Mouse (Mus musculus) embryonic stem cell, embryonic (primary cell): ENCODE data around the gene Atp6v0e.

ENCODE experiments used
- CTCF ChIA-PET, 4 experiments: fragments of 300-600 bp in 2 of 4; fragments of 350-600 bp in 2 of 4; sonication (Branson Sonifier 250); formaldehyde crosslinking; loops; one replicate each; lab custom pipeline; 2022; ENCODE audit warnings: inconsistent platforms in 2 of 4; lab: Charles Lee
- POLR2A ChIA-PET, 4 experiments: fragments of 300-600 bp in 2 of 4; fragments of 350-600 bp in 2 of 4; sonication (Branson Sonifier 250); formaldehyde crosslinking; loops; one replicate each; lab custom pipeline; 2022; ENCODE audit warnings: antibody characterized with exemption in 4 of 4, inconsistent platforms in 1 of 4; lab: Charles Lee

The Atp6v0e gene

DNA sequence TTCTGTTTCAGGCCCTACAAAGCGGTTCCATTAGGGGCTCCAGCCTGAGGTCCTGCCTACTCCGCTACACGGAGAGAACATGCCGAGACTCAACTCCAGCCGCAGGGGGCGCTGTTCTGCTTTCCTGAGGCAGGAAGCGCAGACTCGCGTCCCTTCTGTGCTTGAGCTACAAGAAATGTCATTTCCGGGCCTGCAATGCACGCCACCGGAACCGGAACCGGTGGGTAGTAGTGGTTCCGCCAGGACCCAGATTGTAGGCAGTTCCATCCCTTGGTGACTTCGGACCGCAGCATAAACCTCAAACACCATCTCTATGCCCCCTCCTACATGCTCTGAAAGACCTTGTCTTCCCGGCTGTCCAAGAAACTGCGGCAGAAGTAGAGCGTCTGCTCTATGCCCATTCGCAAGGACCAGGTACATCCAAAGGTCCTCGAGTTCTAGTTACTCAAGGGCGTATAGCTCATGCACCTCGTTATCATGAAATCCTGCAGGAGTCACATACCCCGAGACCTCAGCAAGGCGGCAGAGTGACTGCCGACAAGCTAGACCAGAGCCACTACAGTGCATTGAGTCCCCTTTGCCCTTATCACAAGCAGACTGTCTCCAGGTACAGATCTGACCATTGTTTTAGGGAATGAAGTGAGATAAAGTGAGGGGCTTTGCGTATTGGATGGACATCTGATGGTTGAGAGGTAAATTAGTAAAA lies at the start of gene Atp6v0e:
TSS of gene Atp6v0e (plus strand) at position 254 of the 706 bp plus-strand sequence.
- ChIA-PET POLR2A (interaction anchor here (0.7 to 2.4 kb wide), 41 partner anchors 8 to 377 kb away, joined by 3 to 15 read pairs (median 4); partner anchors contain the start of genes Crebrf (in 2 of the 4) and Cuta (in 1 of the 4)), CTCF (interaction anchor here (0.5 to 2.3 kb wide), 57 partner anchors 9 to 516 kb away, joined by 3 to 15 read pairs (median 4); partner anchors contain the start of genes Crebrf (in 1 of the 4) and Zbtb9 (in 1 of the 4))

DNA sequence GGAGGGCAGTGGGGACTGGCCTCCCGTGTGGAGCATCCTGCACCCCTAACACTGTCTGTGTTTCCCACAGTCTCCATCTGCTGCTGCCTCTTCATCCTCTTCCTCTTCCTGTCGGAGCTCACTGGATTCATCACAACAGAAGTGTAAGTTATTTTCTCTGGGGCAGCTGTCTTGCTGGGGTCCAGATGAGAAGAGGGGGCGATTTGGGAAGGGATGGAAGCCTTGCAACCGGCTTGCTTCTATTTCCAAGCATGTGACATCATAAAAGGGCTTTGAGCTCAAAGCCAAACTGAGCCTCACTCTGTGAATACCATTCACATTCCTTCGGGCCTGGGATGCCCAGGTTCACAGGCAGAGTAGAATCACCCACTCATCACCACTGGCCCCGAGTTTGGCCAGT lies 48.7 kb upstream of the Atp6v0e start:
- ChIA-PET POLR2A (interaction anchor here in 2 of 4 experiments (0.5 to 1.9 kb wide), 10 partner anchors 10 to 167 kb away, joined by 3 to 5 read pairs (median 4); partner anchors contain the start of gene Atp6v0e (in 1 of the 2)), CTCF (interaction anchor here in 2 of 4 experiments (0.8 to 1.6 kb wide), 3 partner anchors 11 to 49 kb away, joined by 3 to 4 read pairs (median 4); partner anchors contain the start of gene Atp6v0e (in 2 of the 2))

DNA sequence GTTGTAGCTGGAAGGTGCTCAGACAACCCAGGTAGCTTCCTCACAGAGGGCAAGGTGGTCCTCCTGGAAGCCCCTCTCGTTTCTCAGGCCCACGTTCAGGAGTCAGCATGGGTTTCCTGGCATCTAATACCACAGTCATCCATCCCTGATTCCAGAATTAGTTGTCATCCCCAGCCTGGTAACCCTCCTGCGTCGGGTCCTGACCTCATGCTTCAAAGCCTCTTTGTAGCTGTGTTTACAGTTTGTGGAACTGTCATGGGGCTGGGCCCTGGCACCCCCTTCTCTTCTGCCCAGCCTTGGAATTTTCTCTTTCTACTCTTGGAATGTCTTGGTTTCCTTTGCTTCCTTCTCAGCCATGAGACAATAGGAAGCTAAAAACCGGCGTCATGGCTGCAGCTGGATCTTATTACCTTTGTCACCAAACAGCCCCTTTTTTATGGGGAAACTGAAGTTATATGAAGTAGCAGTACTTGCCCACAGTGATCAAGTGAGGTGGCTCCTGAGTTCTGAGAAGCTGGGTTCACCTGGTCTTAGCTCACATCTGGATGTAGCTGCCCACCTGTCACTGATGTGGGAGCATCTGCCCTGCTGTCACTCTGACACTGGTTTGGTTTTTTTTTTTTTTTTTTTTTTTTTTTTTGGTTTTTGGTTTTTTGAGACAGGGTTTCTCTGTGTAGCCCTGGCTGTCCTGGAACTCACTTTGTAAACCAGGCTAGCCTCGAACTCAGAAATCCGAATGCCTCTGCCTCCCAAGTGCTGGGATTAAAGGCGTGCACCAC lies 48.1 kb upstream of the Atp6v0e start:
- ChIA-PET POLR2A (interaction anchor here in 2 of 4 experiments (0.5 to 1.9 kb wide), 8 partner anchors 9 to 167 kb away, joined by 3 to 5 read pairs (median 4); partner anchors contain the start of gene Atp6v0e (in 1 of the 2)), CTCF (interaction anchor here in 3 of 4 experiments (0.7 to 1.2 kb wide), 3 partner anchors 12 to 48 kb away, joined by 3 to 4 read pairs (median 3); partner anchors contain the start of gene Atp6v0e (in 1 of the 3))

DNA sequence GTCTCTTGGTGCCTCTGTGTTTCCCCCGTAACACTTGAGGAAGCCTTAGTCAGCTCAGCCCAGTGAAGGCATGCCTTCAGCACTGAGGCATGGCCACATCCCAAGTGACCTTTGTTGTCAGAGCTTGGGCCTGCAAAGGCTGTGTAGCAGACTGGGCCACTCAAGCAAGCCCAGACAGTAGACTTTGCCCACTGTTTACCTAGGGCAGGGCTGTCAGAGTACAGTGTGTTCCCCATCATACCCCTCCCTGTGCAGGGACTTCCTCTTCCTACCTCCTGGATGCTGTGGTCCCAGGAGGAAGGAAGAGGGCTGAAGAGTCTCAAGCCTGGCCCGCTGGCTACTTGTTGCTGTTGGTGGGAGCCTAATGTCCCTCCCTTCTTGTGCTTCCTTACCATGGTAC lies 46.3 kb upstream of the Atp6v0e start:
- CTCF ChIA-PET = no interaction called here
- POLR2A ChIA-PET = interaction anchor here in 2 of 4 experiments (1.5 to 1.9 kb wide), 2 partner anchors 15 to 108 kb away, joined by 3 to 4 read pairs; no protein-coding TSS in a partner anchor

DNA sequence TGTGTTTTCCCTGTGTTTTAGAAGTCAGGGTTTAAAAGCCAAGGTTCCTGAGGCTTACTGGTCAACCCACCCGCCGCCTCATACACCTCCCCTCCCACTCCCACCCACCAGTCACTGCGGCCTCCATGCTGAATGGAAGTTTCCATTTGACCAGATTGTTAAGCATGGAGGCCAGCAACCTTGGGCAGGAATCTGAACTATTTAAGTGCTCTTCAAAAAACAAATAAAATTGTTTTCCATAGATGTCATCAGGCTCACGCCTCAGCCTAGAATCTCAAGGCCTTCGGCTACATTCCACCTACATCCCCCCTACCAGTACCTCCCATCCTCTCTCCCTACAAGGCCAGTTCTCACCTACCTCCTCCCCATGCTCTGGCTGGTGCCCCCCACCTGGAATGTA lies 44.5 kb upstream of the Atp6v0e start:
- ChIA-PET CTCF (no interaction called here), POLR2A (no interaction called here)

DNA sequence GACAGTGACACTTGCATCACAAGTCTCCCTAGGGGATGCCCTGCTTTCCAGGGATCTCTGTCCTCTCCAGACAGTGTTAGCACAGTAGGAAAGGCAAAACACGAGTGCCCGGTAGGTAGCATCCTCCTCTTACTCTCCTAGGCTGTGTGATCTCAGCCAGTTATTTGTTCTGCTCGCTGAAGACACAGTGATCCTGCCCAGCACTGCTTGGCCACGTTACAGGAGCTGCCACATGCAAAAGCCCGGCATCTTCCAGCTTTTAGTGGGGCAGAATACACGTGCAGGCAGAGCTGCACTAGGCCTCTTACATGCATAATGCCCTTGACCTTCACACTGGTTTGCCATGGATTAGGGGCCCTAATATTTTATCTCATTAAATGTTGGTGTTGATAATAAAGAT lies 43.5 kb upstream of the Atp6v0e start:
- ChIA-PET CTCF (interaction anchor here in 2 of 4 experiments (0.6 to 1.3 kb wide), 3 partner anchors 157 to 182 kb away, joined by 3 read pairs; no protein-coding TSS in a partner anchor), POLR2A (no interaction called here)

DNA sequence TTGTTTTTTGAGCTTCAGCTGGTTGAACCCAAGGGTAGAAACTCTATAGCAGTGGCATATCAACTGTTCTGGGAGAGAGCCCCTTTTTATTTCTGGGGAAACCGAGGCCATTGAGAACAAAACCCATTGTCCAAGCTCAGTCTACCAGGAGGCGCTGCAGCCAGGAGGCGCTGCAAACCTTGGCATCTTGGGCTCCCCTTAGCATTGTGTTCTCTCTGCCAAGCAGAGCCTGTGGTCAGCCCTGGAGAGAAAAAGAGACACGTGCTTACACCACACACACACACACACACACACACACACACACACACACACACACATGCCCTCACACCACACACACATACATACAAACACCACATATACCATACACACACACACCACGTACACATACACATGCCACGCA lies 42.7 kb upstream of the Atp6v0e start:
- ChIA-PET POLR2A (interaction anchor here in 2 of 4 experiments (0.8 to 1.7 kb wide), 2 partner anchors 17 to 117 kb away, joined by 3 to 5 read pairs; no protein-coding TSS in a partner anchor), CTCF (interaction anchor here in 3 of 4 experiments (0.6 to 1.3 kb wide), 5 partner anchors 35 to 461 kb away, joined by 3 to 5 read pairs (median 3); no protein-coding TSS in a partner anchor)

DNA sequence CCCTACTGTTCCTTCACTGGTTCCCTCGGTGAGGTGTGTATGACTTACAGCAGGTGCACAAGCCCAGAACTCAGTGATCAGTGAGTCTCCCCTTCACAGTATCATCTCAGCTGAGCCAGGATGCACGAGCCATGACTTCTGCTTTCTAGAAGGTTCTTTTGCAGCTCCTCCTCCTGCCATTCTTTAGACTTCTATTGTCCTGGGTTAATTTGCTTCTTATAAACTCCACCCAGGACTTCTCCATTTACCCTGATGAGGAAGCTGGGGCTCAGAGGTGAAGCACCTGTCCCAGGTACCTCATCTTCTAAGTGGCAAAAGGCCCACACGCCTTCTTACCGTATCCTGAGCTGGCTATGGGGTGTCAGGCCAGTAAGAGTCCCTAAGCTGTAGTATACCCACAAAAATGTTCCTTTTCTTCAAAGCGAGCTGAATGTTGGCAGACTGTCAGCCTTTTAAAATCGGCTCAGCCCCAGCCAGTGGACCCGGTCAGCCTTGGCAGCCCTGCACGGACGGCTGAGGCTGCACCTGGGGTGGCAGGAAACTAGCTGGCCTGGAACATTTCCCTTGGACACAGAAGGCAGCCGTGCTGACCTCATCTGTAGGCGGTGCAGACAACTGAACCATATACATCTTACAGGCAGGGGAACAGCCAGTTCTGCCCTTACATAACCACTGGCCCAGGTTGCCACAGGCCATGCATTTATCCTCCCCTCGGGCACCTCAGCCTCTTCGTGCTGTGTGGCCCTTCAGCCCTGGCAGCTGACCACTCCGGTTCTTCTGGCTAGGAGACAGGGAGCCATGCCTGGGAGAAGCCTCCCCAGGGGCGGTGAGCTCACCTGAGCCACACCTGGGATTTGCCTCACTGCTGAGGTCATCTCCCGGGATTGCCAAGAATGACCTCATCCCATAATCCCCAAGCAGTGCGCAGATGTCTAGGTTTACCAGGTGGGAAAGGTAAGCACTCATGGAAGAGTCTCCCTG lies 42.0 kb upstream of the Atp6v0e start:
- ChIA-PET CTCF (interaction anchor here in 3 of 4 experiments (0.6 to 1.3 kb wide), 4 partner anchors 34 to 462 kb away, joined by 3 to 5 read pairs (median 3); no protein-coding TSS in a partner anchor), POLR2A (interaction anchor here in 2 of 4 experiments (0.8 to 1.9 kb wide), 5 partner anchors 16 to 118 kb away, joined by 3 to 5 read pairs (median 4); no protein-coding TSS in a partner anchor)

DNA sequence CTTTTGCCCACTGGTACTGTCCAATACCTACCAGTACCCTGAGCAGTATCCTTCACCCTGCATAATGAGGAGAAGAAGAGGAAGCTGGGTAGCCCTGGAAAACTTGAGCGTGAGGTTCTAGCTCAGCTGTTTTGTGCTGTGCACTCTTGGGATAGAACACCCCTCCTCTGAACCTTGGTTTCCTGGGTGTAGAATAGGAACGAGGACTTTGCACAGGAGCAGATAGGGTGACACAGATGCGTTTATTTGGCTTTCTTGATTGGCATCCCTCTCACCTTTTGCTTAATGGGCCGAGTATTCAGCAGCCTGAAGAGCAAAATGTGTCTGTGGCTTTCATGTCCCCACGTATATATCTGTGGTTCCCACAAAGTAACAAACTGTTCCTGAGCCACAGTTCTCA lies 41.1 kb upstream of the Atp6v0e start:
- POLR2A ChIA-PET = interaction anchor here in 3 of 4 experiments (0.7 to 1.9 kb wide), 4 partner anchors 28 to 189 kb away, joined by 3 to 5 read pairs (median 4); no protein-coding TSS in a partner anchor
- CTCF ChIA-PET = interaction anchor here in 2 of 4 experiments (0.5 to 0.7 kb wide), 2 partner anchors 153 to 204 kb away, joined by 3 to 4 read pairs; no protein-coding TSS in a partner anchor

DNA sequence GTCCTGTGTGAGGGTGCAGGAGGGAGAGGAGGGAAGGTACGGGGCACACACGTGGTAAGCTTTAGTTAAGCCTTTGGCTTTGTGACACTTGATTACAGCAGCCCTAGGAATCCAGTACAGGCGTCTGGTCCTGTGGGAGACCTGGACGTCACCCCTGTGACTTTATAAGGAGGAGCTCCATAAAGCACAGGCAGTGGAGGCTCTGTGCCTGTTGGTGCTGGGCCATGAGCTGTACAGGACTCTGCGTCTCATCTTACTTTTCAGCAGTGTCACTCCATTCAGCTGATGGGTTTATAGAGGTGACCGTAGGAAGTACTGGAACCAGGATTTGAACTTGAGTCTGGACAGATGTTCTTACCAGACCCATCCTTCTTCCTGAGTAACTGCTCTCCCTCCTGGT lies 39.0 kb upstream of the Atp6v0e start:
- CTCF ChIA-PET = interaction anchor here in 1 of 4 experiments (0.6 kb wide), 1 partner anchor 171 kb away, joined by 3 read pairs; no protein-coding TSS in a partner anchor
- POLR2A ChIA-PET = interaction anchor here in 2 of 4 experiments (0.7 to 2.0 kb wide), 2 partner anchors 10 to 115 kb away, joined by 3 to 5 read pairs; no protein-coding TSS in a partner anchor

DNA sequence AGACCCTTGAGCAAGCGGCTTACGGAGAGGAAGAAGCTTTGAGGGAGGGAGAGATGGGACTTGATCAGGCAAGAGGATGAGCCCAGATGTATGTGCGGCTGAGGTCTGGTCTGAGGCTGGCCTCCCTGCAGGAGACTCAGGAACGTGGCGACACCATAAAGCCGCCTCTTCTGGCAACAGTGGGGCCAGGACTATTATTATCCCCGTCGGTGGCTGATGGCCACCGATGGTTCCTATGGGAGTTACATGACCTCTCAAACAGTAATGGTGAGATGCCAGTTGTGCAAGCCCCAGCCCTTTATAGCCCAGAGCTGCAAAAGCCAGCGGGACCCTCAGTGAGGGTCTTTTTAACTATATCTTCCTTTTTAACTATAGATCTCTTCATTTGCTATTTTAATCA lies 38.0 kb upstream of the Atp6v0e start:
- POLR2A ChIA-PET = interaction anchor here in 1 of 4 experiments (2.0 kb wide), 1 partner anchor 11 kb away, joined by 5 read pairs; no protein-coding TSS in a partner anchor
- CTCF ChIA-PET = interaction anchor here in 2 of 4 experiments (0.5 to 1.2 kb wide), 2 partner anchors 12 to 173 kb away, joined by 3 to 4 read pairs; no protein-coding TSS in a partner anchor

DNA sequence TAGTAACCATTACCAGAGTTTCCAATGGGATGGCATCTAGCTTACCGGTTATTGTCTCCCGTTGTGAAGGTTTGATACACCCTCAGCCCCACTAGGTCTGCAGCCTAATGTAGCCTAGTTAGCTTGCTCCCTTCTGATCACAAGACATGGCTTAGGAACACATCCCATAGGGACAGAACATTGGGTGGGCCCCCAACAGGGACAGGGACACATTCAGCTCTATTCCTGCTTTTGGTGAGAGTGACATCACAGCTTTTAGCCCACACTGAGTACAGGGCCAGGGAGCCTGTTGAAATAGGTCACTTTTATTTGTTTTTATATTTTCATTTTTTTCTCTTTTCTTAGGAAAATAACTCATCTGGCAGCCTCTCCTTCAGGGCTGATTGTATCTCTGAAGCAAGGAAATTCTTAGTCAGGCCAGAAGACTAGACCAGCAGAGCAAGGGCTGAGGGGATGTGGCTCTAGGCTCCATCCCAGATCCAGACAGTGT lies 37.5 kb upstream of the Atp6v0e start:
- CTCF ChIA-PET = interaction anchor here in 1 of 4 experiments (1.2 kb wide), 1 partner anchor 173 kb away, joined by 3 read pairs; no protein-coding TSS in a partner anchor
- POLR2A ChIA-PET = no interaction called here

DNA sequence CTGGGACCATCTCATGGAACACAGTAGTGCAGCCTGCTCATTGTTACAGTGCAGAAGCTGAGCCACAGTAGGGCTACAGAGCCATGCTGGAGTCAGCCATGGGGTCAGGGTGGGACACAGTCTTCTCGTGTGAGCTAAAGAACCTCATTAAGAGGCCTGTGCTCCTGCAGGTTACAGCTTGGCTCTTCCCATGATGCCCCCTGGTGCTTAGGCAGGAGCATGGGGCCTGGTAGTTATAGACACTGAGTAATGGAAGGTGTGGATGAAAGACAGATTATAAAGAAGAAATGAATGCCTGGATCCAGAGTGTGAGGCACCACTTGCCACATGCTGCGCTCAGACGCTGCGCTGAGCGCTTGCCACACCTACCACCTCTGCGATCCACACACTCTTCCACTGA lies 34.6 kb upstream of the Atp6v0e start:
- ChIA-PET CTCF (interaction anchor here in 2 of 4 experiments (0.9 to 1.0 kb wide), 2 partner anchors 14 to 64 kb away, joined by 3 read pairs; no protein-coding TSS in a partner anchor), POLR2A (interaction anchor here in 3 of 4 experiments (0.6 to 2.2 kb wide), 4 partner anchors 14 to 94 kb away, joined by 3 to 7 read pairs (median 4); no protein-coding TSS in a partner anchor)

DNA sequence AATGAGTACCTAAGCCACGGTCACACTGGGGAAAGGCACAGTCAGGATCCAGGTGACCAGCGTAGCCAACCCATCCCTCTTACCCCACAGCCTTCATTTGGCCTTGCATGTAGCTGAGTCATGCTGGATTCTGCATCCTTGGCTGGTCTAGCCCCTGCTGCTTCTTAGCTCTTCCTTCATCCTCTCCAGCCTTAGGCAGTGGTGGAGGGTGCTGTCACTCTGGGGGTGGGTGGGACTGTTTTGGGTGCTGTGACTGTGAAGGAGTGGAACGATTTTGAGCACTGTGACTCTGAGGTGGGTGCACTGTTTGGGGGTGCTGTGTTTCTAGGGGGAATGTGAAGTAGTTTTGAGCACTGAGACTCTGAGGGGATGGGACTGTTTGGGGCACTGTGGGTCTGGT lies 34.1 kb upstream of the Atp6v0e start:
- ChIA-PET POLR2A (interaction anchor here in 2 of 4 experiments (0.6 to 2.2 kb wide), 3 partner anchors 14 to 32 kb away, joined by 3 to 7 read pairs (median 4); no protein-coding TSS in a partner anchor), CTCF (interaction anchor here in 2 of 4 experiments (0.9 to 1.0 kb wide), 2 partner anchors 14 to 65 kb away, joined by 3 read pairs; no protein-coding TSS in a partner anchor)

DNA sequence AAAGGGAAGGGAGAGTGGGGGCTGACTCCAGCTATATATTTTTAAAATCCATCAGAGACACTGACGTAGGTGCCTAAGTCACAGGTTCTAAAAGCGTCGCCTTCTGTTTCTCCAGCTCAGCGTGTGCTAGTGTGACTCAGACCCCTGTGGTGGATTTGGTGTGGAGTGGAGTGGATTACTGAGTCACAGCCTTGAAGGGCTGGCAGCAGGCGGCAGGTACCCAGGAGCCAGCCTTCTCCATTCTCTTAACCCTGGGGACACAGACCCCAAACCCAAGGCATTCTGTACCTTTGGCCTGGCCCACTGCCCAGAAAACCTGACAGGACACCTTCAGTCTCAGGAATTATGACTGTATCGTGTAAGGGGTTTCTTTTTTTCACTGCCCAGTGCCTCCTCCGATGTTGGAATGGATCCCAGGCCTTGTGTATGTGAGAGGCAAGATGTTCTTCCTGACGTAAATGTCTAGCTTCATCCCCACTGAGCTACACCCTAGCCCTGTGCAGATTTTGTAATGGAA lies 31.2 kb upstream of the Atp6v0e start:
- ChIA-PET POLR2A (interaction anchor here in 1 of 4 experiments (0.7 to 0.9 kb wide), 2 partner anchors 13 to 128 kb away, joined by 3 to 5 read pairs; no protein-coding TSS in a partner anchor), CTCF (no interaction called here)

DNA sequence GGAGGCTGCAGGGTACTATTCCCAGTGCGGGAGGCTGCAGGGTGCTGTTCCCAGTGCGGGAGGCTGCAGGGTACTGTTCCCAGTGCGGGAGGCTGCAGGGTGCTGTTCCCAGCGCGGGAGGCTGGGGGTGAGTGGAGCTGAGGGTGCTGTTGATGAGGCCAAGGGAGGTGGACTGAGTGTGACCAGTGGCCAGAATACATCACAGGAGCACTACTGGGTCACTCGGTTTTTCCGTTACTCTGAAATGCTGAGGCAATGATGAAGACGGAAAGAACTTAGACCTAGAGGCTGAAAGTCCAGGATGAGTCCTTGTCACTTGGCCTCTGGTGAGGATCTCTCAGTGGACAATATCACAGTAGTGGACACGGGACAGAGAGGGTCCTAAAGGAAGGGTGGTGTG lies 29.8 kb upstream of the Atp6v0e start:
- ChIA-PET POLR2A (interaction anchor here in 2 of 4 experiments (0.6 to 1.3 kb wide), 3 partner anchors 71 to 159 kb away, joined by 3 to 7 read pairs (median 3); partner anchors contain the start of gene Dusp1 (in 1 of the 2)), CTCF (interaction anchor here in 2 of 4 experiments (0.6 to 1.1 kb wide), 3 partner anchors 29 to 281 kb away, joined by 3 to 4 read pairs (median 3); partner anchors contain the start of gene Atp6v0e (in 1 of the 2))
